Mouse (Mus musculus) left cerebral cortex, adult 2 months (tissue): ENCODE data around the gene Sh2b1. TPM values are rescaled to one million over a fixed set of nuclear protein-coding genes. Genes with fewer than 3 reads are reported as not detected.
A peak's percentile ranks its signal among the peaks of the same experiment; 100 is the strongest.
"Not testable (repeated sequence)": the region's sequence is repeated elsewhere in the genome, so short reads cannot be mapped to it uniquely, and the experiment has no call there.

Experiments
- DNase-seq, 2 experiments: peaks; one replicate each; pipeline ENCODE4 v3.0.0; 2021 to 2022; ENCODE audit warnings: low spot score in 2 of 2, mixed read lengths in 1 of 2; ENCODE audit errors: extremely low spot score in 1 of 2
- H3K27ac ChIP-seq: fragments of 200-600 bp; 2 replicates; pipeline ENCODE4 v1.8.1; 2022
- H3K4me3 ChIP-seq: fragments of 200-600 bp; 2 replicates; pipeline ENCODE4 v1.8.1; 2022
- CTCF ChIP-seq: fragments of 200-600 bp; IDR thresholded peaks from 2 replicates; pipeline ENCODE4 v1.8.1; 2022; ENCODE audit warnings: antibody characterized with exemption, mild to moderate bottlenecking, moderate library complexity
- intact Hi-C: fragments of 180-260 bp; cut with DNase I; formaldehyde crosslinking; loops from one replicate; pipeline ENCODE4 v1.15.1; 2025
- total RNA-seq, 2 experiments: library from RNA; stranded (reverse); gene quantifications; 2 replicates each; pipeline ENCODE4 v1.2.3; 2021

The Sh2b1 gene
- total RNA-seq, 2 experiments from 2014 or later, result 76.5 to 78.3 TPM

GRCm38 (mm10) chr7:126501684-126502022 is 26.4 kb upstream of the Sh2b1 start:
- peak overlapping the region; percentile 100 for H3K4me3 ChIP-seq
- DNase-seq, result no peak
- peak overlapping the region; percentile 98 for H3K27ac ChIP-seq
- intact Hi-C loops, result loop anchor here (1.0 to 10.0 kb wide), 4 partner anchors 14 to 1246 kb away; partner anchors contain the start of genes Fam57b, Ppp4c, Sh2b1 and Tufm
- TF ChIP-seq CTCF, result no peak

GRCm38 (mm10) chr7:126499416-126499815 is 24.2 kb upstream of the Sh2b1 start:
- no peak overlapping the region for H3K4me3 ChIP-seq
- DNase-seq, result no peak
- intact Hi-C loops, result no loop called here
- no peak overlapping the region for H3K27ac ChIP-seq
- no peak for TF ChIP-seq CTCF

- Histone ChIP-seq H3K27ac (no peak overlapping the region), H3K4me3 (no peak overlapping the region)
- TF ChIP-seq CTCF, result no peak
- intact Hi-C loops, result no loop called here
- no peak for DNase-seq
These were observed 22.7 kb upstream of the Sh2b1 start for GRCm38 (mm10) chr7:126497966-126498365.

- no peak overlapping the region for H3K27ac ChIP-seq
- no peak for DNase-seq
- no peak for TF ChIP-seq CTCF
- no peak overlapping the region for H3K4me3 ChIP-seq
- intact Hi-C loops, result no loop called here
These were observed 21.3 kb upstream of the Sh2b1 start for GRCm38 (mm10) chr7:126496475-126496874.

GRCm38 (mm10) chr7:126494120-126494519 is 18.9 kb upstream of the Sh2b1 start:
- H3K27ac ChIP-seq, result no peak overlapping the region
- no peak for TF ChIP-seq CTCF
- intact Hi-C loops, result no loop called here
- no peak overlapping the region for H3K4me3 ChIP-seq
- DNase-seq, result no peak

- Histone ChIP-seq H3K4me3 (no peak overlapping the region), H3K27ac (no peak overlapping the region)
- intact Hi-C loops, result no loop called here
- no peak for TF ChIP-seq CTCF
- no peak for DNase-seq
These were observed 16.7 kb upstream of the Sh2b1 start for GRCm38 (mm10) chr7:126491973-126492372.

GRCm38 (mm10) chr7:126491005-126491404 is 15.8 kb upstream of the Sh2b1 start:
- intact Hi-C loops, result no loop called here
- H3K27ac ChIP-seq, result no peak overlapping the region
- TF ChIP-seq CTCF, result no peak
- no peak for DNase-seq
- no peak overlapping the region for H3K4me3 ChIP-seq

- intact Hi-C loops, result loop anchor here (1.0 to 10.0 kb wide), 2 partner anchors 14 to 277 kb away; partner anchors contain the start of gene Gdpd3
- not testable (repeated sequence) for DNase-seq
- Histone ChIP-seq H3K27ac (peak overlapping the region; percentile 87), H3K4me3 (peak overlapping the region; percentile 61)
These were observed 12.6 kb upstream of the Sh2b1 start for GRCm38 (mm10) chr7:126487617-126488385.

- Histone ChIP-seq H3K4me3 (peak within 1 kb of the TSS; percentile 61), H3K27ac (peak within 1 kb of the TSS; percentile 87)
- TF ChIP-seq CTCF, result peak; percentile 57
- peak; percentile 95 to 96 for DNase-seq
- intact Hi-C loops, result loop anchor here (1.0 to 10.0 kb wide), 2 partner anchors 15 to 278 kb away; partner anchors contain the start of gene Gdpd3
These were observed 11.8 kb upstream of the Sh2b1 start, which contains the start of gene Tufm for GRCm38 (mm10) chr7:126487052-126487483. Gene Tufm, plus strand, starts transcription at chr7:126487361.

GRCm38 (mm10) chr7:126482392-126482871 is 7.2 kb upstream of the Sh2b1 start:
- Histone ChIP-seq H3K4me3 (peak overlapping the region; percentile 33), H3K27ac (peak overlapping the region; percentile 69)
- intact Hi-C loops, result loop anchor here (10.0 kb wide), 1 partner anchor 282 kb away; the partner anchor contains the start of gene Gdpd3
- DNase-seq, result peak; percentile 50 to 61
- no peak; the same call in 1 of the 2 replicates for TF ChIP-seq CTCF

GRCm38 (mm10) chr7:126481699-126482098 is 6.5 kb upstream of the Sh2b1 start:
- peak; percentile 71 for TF ChIP-seq CTCF
- intact Hi-C loops, result loop anchor here (1.0 to 10.0 kb wide), 2 partner anchors 47 to 283 kb away; partner anchors contain the start of gene Gdpd3
- Histone ChIP-seq H3K4me3 (peak overlapping the region; percentile 33), H3K27ac (peak overlapping the region; percentile 68)
- no peak for DNase-seq

GRCm38 (mm10) chr7:126474486-126474955 is 703 bp downstream of the Sh2b1 start:
- peak overlapping the region; percentile 75 for H3K4me3 ChIP-seq
- H3K27ac ChIP-seq, result peak overlapping the region; percentile 99
- intact Hi-C loops, result loop anchor here (5.0 kb wide), 1 partner anchor 77 kb away; the partner anchor contains the start of gene Nfatc2ip
- no peak for TF ChIP-seq CTCF
- DNase-seq, result peak in 1 of 2 experiments; percentile 31
